Mouse (Mus musculus): ENCODE results near the gene Gm49711.

Gene Gm49711

DNA sequence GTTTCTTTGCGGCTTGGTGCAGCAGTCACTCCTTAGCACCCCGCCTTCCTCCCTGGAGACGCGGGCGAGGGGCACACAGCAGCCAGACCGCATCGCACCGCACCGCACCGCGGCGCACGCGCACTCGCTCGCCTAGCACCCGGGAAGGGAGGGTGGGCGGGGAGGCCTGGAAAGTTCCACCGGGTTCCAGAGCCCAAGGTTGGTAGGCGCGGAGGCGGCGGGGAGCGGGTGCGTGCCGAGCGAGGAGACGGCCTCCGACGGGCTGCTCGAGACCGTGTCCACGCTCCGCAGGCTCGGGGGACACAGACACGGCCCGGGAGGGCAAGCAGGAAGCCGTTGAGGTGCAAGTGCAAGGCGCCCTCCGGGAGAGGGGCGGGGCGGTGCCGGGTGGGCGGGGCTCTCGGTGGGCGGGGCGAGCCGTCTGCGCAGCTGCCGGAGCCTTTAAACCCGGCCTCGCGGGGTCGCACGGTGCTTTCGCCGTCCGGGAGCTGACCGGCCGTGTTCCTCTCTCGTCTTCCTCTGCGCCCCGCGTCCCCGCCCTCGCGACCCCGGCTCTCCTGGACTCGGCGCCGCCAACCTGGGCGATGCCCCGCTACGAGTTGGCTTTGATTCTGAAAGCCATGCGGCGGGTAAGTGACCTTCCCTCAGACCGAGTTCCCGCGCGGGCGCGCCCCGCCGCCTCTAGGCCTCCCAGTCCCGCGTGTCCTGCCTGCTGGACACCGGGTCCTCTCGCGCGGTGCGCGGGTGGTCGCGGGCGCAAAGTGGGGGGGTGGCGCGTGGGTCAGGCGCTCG, at the start of gene Gm49711, which contains the start of the genes Mrps6 and Slc5a3:
Gene Gm49711 (plus strand): TSS at position 465 of the 792 bp plus-strand sequence.
Gene Mrps6 (plus strand): TSS at position 419 of the 792 bp plus-strand sequence.
Gene Slc5a3 (plus strand): TSS at position 471 of the 792 bp plus-strand sequence.
- in situ Hi-C loops (cut with MboI; ENCODE audit: unreplicated experiment in 2 of 2): loop anchor here in 1 of 2 experiments (25.0 kb wide), 1 partner anchor 346 kb away; no protein-coding TSS in a partner anchor

DNA sequence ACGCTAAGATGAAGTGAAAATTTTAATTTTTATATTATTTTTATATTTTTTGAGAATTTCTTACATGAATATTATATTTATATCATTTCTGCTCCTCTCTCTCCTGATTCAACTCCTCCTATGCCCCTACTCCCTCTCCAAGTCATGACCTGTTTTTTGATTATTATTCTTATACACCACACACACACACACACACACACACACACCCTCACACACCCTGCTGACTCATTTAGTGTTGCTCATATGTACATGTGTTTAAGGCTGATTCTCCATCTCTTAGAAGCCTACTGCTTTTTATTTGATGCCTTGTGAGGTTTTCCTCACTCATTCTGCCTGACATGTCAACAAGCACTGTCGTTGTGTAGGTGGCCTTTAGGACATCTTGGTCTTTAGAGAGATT, 48.5 kb upstream of the Gm49711 start:
- in situ Hi-C loops (cut with MboI; ENCODE audit: unreplicated experiment in 2 of 2): no loop called here

DNA sequence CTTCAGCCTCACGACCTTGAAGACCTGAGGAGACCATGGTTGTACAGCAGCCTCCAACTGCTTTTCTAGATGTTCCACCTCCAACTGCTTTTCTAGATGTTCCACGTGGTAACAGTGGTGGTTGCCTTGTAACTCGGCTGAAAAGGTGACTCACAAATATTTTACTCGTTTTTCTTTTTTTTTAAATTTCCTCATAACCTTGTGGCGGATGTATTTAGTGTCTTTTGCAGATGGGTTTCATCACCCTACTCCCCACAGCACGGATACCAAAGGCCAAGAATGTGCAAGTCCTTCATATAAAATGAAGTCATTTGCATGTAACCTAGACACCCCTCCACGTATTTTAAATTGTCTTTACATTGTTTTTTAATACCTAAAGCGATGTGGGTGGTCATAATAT, 41.3 kb upstream of the Gm49711 start:
- in situ Hi-C loops (cut with MboI; ENCODE audit: unreplicated experiment in 2 of 2): no loop called here

DNA sequence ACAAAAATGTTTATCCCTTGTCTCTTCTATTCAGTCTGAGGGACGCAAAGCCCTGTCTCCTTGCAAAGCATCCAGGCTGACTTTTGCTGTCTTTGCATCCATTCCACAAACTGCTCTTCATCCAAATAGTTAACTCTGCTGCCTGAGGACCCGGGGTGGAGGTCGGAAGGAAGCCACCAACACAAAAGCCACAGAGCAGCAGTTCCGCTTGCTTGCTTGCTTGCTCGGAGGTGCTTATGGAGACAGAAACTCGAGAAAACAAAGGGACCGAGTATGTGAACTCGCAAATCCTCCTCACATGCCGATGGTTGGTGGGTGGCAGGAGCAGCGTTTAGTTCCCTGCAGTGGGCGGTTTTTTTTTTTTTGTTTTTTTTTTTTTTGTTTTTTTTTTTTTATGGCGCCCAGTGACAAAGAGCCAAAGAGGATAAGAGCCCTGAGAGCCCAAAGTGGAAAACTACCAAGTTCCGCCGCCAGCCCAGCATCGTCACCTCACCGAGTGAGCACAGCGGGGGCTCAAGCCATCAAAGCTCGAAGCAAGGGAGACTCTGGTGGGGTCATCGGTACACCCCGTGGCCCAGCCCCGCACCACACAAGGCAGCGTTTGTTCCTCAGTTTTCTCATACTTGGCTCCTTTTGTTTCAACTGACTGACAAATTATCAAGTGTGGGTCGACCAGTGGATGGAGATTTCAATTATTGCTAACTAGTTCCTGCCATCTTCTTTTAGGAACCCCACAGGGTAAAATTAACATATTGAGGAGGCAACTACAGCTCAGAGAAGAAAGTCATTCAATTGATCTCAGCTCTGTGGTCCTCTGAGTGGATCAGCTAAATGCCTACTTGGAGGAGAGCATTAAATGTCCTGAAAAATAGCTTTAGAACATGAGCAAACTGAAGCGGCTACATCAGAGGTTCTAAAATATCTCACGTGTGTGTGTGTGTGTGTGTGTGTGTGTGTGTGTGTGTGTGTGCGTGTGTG, 38.7 kb upstream of the Gm49711 start:
- in situ Hi-C loops (cut with MboI; ENCODE audit: unreplicated experiment in 2 of 2): no loop called here

DNA sequence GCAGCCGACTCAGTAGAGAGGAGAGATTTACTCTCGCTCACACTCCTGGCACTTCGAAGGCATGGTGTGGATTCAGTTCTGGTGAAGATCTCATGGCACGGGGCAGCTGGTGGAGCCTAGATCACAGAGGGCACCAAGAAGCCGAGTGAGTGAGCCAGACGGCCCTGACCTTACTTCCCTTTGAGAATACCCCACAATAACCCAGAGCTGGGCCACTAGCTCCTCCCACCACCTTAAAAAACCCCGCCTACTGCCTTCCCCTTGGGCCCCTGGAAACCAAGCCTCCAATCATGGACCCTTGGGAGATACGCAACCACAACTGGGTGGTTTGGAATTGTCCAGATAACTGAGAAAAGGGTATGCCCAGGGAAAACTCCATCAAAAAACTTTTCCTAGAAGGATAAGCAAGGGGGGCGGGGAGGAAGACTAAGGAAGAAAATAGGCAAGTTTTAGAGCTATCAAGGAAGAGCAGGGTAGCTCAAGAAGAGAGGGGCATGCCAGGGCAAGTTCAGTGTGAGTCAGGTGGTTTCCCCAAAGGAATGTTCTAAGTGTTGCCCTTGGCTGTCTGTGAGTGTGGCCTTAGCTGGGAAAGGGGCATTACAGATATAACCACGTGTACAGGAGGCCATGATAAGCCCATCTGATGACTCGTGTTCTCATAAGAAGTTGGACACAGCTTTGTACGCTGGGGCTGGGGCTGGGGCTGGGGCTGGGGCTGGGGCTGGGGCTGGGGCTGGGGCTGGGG, 36.3 kb upstream of the Gm49711 start:
- in situ Hi-C loops (cut with MboI; ENCODE audit: unreplicated experiment in 2 of 2): no loop called here

DNA sequence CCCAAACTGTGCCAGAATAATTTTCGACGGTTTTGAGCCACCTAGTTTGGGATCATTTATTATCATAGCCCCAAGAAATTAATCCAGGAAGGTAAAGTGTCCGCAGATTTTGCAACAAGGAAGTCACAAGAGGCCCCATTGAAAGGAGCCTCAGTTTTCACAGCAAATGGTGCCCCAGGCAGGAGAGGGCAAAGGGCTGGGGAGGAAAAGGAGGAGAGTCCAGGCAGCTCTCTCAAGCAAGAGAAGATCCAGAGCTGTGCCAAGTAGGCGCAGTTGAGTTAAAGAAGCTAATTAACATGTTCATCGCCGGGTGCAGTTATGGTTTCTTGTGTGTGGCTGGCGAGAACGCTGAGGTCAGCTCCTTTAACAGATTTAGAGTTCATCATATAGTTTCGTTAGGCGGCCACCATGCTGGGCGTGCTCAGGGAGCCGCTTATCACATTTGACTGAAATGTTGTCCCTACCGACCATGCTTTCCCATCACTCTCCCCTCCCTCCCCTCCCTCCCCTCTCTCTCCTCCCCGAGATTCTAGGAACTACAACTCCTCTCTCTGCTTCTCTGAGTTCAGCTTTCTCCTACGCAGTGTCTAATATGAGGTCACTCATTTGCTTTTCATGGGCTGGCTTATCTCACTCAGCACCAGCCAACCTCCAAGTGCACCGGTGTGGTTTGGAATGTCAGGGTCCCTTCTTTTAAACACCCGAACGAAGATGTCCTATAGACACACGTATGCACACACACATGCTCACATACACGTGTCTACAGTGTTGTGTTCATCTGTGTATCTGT, 35.4 kb upstream of the Gm49711 start:
- in situ Hi-C loops (cut with MboI; ENCODE audit: unreplicated experiment in 2 of 2): no loop called here

DNA sequence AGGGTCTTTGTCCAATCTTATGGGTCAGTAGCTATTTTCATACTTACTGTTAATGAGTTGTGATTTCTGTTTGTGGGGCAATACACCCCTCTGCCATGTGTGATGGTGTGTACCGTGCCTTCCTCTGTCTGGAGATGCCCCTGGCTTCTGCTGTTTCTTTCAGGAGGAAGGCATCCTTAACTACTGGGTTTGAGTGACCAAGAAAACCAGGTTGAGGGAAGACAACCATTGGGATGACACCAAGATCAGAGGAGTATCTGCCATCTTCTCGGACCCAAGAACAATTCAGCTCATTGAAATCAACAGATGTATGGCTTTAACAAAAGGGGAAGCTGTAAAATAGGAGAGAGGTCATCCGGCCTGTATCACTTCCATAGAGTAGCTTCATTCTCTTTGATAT, 24.8 kb upstream of the Gm49711 start:
- in situ Hi-C loops (cut with MboI; ENCODE audit: unreplicated experiment in 2 of 2): no loop called here

DNA sequence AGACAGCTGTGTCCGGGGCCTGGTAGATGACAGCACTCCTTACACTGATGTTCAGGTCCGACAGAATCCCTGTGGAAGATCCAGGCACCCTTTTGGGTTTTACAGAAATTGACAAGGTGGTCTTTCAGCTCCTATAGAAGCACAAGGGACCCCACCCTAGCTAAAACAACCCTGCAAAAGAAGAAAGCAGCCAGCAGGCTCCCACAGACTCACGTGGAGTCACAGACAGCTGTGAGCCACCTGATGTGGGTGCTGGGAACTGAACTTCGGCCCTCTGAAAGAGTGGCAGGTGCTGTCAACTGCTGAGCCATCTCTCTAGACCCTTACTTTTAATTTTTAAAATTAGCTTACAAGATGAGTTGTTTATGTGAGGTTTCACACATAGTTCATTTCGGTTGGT, 23.4 kb upstream of the Gm49711 start:
- in situ Hi-C loops (cut with MboI; ENCODE audit: unreplicated experiment in 2 of 2): no loop called here

DNA sequence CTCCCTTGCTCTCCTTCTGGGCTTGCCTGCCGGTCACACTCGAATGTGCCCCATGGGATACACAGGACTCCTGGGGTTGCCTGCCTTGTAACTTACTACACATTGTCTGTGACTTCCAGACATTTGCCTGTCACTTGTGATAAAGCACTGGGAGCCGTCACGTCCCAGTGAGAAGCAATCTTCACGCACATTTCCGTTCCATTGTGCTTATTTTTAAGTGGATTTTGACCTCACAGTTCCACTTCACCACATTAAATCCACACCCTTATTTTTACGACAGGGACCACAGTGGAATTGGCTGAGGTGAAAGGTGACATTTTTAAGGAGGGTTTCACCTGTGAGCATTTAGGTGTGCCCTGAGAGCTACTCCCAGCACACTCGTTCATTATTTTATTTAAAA, 21.4 kb upstream of the Gm49711 start:
- in situ Hi-C loops (cut with MboI; ENCODE audit: unreplicated experiment in 2 of 2): no loop called here

DNA sequence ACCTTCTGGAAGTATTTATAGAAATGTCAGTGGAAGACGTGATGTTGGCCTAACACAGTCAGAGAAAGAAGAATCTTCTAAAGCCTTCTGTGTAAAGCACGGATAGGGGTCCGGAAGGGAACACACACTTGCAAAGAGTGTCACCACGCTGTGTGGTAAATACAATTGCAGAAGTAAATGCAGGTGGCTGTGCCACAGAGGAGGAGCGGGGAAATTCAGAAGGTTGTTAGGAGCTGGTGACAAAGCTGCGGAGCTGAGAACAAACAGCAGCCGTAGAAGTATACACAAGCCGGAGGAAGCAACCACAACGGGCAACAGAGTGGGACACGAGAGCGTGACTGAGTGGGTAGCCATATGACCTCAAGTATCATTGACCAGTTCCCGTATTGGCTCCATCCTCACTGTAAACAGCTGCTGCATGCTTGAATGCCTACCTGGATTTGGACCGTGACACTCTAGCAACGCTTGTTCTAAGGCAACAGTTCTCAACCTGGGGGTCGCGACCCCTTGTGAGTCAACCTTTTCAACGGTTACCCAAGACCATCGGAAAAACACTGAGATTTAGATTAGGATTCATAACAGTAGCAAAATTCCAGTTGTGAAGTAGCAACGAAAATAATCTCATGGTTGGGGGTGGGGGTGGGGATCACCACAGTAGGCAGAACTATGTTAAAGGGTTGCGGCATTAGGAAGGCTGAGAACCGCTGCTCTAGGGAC, 20.1 kb upstream of the Gm49711 start:
- in situ Hi-C loops (cut with MboI; ENCODE audit: unreplicated experiment in 2 of 2): no loop called here

DNA sequence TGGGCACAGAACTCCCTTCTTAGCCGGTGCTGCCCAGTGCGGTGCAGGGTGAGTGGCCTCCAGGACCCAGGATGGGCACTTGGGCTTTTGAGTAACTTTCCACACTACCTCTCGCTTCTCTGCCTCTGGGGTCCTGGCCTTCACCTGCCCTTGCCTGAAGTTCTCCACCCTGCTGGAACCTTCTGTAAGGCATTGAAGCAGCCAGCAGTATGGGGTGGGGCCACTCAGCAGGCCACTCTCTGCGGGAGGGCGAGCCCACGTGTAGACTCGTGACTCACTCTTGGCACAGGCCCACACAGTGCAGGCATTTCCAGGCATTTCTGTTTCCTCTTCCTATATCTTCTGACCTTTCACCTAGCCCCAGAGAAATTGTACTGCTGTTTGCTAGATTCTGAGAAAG, 18.7 kb upstream of the Gm49711 start:
- in situ Hi-C loops (cut with MboI; ENCODE audit: unreplicated experiment in 2 of 2): no loop called here

DNA sequence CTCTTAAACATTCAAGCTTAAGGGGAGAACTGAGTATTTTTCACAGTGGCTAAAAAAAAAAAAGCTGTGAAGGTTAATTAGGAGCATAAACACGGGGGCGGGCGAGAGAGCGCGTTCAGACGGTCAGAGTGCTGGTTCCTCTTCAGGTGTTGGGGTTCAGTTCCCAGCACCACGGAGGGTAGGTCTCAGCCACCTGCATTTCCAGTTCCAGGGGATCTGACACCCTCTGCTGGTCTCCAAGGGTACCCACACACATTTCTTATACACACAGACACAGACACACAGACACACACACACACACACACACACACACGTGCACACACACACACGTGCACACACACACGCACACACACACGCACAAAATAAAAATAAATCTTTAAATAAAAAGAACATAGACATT, 18.1 kb upstream of the Gm49711 start:
- in situ Hi-C loops (cut with MboI; ENCODE audit: unreplicated experiment in 2 of 2): no loop called here

DNA sequence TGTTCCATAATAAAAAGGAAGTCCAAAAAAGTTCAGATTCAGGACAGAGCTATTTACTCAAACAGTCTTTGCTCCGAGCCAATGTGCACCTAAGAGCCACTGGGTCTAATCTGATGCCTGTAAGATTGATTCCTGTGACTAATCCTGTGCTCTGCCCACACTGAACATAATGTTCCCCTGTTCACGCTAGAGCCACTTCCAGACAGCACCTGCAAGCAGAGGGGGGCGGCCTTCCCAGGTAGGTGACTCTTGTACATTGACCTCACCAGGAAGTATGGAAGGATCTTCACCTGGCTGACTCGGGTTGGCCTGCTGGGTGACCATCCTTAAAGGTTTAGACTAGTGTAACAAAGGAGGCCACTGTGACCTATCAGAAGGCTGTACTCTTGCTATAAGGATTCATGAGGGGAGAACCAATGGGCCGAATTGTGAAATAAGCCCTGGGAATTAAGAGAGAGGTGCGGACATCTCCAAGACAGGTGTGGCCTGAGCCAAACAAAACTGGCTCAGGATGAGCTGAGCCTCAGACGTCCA, 6.3 kb upstream of the Gm49711 start:
- in situ Hi-C loops (cut with MboI; ENCODE audit: unreplicated experiment in 2 of 2): loop anchor here in 1 of 2 experiments (25.0 kb wide), 1 partner anchor 340 kb away; no protein-coding TSS in a partner anchor

DNA sequence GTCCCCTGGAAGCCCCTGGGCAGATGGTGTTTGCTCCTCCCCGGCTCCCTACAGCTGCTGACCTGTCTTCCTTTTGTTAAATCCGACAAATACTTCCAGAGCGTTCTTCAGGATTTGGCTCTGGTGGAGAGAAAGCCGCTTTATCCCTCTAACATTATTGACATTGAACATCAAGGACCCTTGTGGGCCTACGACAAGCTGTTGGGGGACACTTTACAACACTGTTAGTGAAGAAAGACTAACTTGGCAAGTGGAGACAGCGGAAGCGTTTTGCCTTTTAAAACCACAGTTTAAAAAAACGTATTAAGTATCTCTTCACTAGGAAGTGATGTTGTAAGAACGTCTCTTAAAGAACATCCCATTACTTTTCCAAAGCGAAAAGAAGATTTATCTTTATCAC, 5.5 kb upstream of the Gm49711 start:
- in situ Hi-C loops (cut with MboI; ENCODE audit: unreplicated experiment in 2 of 2): loop anchor here in 1 of 2 experiments (25.0 kb wide), 1 partner anchor 340 kb away; no protein-coding TSS in a partner anchor

DNA sequence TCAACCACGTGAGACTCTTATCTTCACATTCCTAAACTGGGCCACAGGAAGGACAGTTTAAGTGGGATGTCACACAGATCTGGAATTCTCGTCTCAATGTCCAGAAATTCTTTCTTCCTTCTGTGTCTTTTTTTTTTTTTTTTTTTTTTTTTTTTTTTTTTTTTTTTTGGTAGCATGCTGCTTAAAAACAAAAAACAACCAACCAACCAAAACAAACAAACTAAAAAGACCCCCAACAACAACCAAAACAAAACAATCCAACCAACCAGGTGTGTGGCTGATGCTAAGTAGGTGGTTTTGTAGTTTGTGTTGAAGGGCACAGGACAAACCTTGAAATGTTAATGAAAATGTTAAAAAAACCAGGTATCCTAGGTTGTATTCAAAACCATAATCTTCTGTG, 1.4 kb upstream of the Gm49711 start:
- in situ Hi-C loops (cut with MboI; ENCODE audit: unreplicated experiment in 2 of 2): loop anchor here in 1 of 2 experiments (25.0 kb wide), 1 partner anchor 344 kb away; no protein-coding TSS in a partner anchor

DNA sequence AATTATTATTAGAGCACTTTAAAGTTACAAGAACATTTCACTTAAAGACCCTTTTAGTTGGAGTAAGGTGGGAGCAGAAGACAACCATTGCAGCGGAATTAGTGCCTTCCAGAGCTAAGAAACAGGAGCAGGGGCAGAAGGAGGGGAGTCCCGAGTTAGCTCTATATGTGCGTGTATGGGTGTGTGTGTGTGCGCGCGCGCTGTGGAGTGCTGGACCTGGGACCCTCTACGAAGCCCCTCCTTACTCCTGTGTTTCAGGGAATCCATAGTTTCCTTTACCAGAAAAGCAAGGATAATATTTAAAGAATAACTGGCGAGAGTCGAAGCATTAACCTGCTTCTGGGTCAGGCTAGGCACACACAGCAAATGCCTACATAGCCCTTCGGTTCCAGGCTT, 662 bp upstream of the Gm49711 start:
- in situ Hi-C loops (cut with MboI; ENCODE audit: unreplicated experiment in 2 of 2): loop anchor here in 1 of 2 experiments (25.0 kb wide), 1 partner anchor 345 kb away; no protein-coding TSS in a partner anchor

DNA sequence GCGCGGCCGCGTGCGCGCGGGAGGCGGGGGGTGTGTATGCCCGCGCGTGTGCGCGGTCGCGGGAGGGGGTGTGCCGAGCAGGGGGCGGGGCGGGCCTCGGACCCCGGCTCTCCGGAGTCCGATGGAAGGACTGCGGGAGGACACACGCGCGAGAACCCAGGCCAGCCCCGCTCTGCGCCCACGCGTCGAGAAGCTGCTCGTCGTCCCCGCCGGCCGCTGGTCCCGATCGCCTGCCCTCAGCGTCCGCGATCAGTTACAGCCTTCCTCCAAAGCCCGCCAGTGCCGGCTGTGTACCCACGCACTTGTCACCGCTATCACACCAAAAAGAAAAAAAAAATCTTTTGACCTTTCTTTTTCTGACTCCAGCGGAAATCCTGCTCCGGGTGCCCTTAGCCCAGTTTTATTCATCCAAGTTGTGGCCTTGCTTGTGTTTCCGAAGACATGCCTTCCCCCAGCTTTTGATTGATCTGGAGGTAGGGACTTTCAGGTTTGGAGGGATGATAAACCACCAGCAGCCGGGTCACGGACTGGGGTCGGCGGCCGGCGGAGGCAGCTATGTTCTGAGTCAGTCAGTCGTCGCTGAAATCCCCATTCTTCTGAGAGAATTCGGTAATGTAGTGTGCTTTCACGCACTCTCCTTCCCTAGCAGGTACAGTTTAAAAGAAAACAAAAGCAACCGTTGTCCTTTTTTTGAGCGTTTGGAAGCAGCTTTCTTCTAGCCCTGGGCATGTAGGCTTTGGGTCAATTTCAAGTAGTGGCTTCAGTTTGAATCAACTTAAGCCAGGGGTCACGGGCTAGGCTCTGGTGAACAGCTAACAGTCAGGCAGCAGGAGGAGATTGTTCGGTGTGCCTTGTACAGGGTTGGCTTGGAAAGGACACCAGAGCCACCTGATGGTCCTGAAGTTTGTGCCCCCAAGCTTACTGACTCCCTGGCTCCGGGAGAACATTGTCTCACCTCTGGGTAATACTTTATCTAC, 816 bp downstream of the Gm49711 start:
- in situ Hi-C loops (cut with MboI; ENCODE audit: unreplicated experiment in 2 of 2): loop anchor here in 1 of 2 experiments (25.0 kb wide), 1 partner anchor 347 kb away; no protein-coding TSS in a partner anchor

All from v-Abl transformed pro-B cells (cell line).